Mouse (Mus musculus) thymus, postnatal 10 days (tissue): ENCODE data around the gene Gstp1.
"Not testable (repeated sequence)": the region's sequence is repeated elsewhere in the genome, so short reads cannot be mapped to it uniquely, and the experiment has no call there.

Source experiments
- DNase-seq, 2 experiments: peaks; one replicate each; pipeline ENCODE4 v3.0.0; 2021; ENCODE audit warnings: low spot score in 2 of 2

Gstp1 gene

DNA sequence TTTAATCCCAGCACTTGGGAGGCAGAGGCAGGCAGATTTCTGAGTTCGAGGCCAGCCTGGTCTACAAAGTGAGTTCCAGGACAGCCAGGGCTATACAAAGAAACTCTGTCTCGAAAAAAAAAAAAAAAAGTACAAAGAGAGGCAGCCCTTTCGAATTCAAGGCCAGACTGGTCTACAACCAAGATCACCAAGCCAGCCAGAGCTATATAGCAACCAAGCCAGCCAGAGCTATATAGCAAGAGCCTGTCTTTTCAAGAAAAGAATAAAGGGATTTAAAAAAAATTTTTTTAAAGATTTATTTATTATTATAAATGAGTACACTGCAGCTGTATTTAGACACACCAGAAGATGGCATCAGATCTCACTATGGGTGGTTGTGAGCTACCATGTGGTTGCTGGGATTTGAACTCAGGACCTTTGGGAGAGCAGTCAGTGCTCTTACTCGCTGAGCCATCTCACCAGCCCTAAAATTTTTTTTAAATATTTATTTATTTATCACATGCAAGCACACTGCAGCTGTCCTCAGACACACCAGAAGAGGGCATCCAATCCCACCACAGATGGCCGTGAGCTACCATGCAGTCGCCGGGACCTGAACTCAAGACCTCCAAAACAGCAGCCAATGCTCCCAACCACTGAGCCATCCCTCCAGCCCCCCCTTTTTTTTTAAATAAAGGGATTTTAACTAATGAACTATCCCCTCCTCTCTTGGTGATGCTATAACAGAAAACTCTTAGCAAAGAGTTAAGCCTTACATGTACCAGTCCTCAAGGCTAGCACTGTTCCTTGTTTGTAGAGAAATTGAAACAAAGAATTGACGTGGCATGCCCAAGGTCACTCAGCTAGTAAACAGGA lies 22.5 kb upstream of the Gstp1 start:
- not testable (repeated sequence) for DNase-seq

GRCm38 (mm10) chr19:4059069-4059740 lies 21.4 kb upstream of the Gstp1 start, which contains the start of gene Gstp3:
Gene Gstp3 (minus strand): TSS chr19:4059569.
- DNase-seq = peak; percentile 28 to 35

GRCm38 (mm10) chr19:4058581-4058980 lies 20.8 kb upstream of the Gstp1 start:
- DNase-seq = no peak

GRCm38 (mm10) chr19:4057962-4058361 lies 20.2 kb upstream of the Gstp1 start:
- DNase-seq = no peak

- no peak for DNase-seq
Observed at GRCm38 (mm10) chr19:4057389-4057788, 19.6 kb upstream of the Gstp1 start.

DNA sequence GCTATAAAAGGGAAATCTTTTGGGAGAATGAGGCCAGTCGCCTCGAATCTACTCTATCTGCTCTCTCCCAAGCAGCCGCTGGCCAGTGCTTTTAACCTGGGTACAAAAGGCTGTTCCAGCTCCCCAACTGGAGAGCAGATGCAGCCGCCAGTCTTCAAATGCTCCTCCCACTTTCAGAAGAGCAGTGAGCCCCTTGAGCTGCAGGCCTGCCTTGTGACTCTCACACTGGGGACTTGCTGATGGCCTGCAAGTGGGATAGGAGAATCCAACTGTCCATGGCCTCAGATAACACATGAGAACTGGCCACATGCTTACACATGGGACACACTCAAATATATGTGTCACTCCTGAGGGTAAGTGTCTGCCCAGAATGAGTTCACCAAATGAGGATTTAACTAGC lies 18.9 kb upstream of the Gstp1 start:
- no peak for DNase-seq

DNA sequence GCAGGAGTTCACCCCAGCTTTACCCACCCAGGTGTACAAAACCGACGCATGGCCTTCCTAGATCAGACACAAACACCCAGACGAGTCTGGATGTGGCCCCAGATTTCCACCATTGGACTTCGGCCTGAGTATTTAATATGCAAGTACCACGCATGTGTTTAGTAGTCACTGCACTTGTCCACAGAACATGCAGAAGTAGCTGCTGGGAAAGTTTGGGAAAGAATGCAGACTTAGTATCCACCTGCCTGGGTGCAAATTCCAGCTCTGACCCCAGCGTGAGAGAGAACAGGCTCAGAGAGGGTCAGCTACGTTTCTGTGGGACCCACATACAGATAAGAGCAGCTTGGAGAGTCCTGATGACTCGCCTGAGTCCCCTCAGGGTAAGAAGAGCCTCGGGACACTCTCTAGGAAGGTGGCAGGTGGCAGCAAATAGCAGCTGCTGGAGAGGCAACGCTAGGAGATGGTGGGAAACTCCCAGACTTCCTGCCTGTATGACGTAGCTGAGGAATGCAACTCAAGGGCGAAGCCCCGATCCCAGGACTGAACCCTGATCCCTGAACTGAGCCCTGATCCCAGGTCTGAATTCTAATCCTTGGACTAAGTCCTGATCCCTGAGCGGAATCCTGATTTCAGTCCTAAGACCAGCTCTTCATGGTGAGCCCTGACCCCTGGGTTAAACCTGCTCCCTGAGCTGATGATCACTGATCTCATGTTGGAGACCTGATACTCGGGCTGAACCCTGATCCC lies 18.3 kb upstream of the Gstp1 start:
- DNase-seq = no peak

DNA sequence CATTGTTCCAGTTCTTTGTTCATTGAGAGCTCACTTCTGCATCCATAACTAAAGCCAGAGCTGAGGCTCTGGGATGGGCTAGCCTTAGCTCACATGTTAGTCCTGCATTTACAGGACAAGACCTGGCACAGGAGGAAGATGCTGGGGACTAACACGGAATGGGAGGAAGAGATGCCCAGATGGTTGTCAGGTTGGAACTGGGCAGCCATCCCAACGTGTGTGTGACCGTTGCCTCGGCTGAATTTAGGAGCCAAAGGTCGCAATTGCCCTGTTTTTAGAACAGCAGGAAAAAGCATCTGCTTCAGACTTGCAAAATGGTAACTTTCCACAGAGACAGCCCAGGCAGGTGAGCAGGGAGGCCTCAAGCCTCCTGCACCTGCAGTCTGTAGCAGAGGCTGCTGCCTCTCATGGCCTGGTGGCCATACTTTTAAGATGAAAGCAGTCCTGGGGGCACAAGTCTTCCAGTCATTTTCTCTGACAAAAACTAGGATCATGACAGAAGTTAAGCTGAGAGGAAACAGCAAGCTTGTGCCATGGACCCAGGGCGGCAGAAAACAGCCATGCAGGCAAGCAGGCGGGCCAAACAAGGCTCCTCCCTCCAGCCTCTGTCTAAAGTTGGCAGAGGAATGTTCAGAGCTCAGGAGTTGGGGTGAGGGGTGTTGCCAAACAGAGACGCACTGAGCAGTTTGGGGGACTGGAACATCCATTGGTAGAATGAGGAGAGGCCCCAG lies 17.6 kb upstream of the Gstp1 start:
- no peak for DNase-seq

DNA sequence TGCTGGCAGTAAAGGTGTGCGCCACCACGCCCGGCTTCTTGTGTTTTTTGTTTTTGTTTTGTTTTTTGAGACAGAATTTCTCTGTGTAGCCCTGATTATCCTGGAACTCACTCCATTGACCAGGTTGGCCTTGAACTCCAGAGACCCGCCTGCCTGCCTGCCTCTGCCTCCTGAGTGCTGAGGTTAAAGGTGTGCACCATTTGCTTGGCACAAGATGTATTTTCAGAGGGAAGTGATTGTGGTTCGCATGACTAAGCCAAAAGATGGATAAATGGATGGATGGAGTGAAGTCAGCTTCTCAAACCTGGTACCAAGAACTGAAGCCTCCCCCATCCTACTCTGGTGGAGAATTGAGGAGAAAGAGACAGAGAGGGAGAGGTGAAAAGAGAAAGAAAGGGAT lies 16.8 kb upstream of the Gstp1 start:
- no peak for DNase-seq

DNA sequence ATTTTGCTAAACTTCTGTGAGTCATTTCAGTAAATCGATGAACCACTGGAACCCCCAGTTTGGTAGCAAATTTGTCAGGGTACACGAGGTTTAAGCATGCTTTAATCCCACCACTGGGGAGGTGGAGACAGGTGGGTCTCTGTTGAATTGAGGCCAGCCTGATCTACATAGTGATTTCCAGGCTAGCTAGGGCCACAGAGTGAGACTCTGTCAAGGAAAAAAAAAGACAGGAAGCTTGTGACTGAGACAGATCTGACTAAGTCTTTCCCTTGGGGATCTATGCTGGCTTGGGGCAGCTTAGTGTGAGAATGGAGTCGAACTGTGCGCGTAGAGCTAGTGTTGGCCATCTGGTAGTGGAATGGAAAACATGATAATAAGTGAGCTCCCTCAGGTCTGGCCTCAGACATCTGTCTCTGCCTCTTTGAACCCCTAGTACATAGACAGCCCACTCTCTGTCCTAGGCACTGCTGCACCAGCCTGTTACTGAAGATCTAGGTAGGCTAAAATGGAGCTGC lies 14.8 kb upstream of the Gstp1 start:
- no peak for DNase-seq

- peak; percentile 42 to 87 for DNase-seq
Observed at GRCm38 (mm10) chr19:4051741-4052515, 14.1 kb upstream of the Gstp1 start.

- DNase-seq = no peak
Observed at GRCm38 (mm10) chr19:4051016-4051415, 13.2 kb upstream of the Gstp1 start.

- DNase-seq = not testable (repeated sequence)
Observed at GRCm38 (mm10) chr19:4049069-4049468, 11.3 kb upstream of the Gstp1 start.

- peak; percentile 58 to 90 for DNase-seq
Observed at GRCm38 (mm10) chr19:4047859-4048258, 10.1 kb upstream of the Gstp1 start.

GRCm38 (mm10) chr19:4046866-4047254 lies 9.1 kb upstream of the Gstp1 start:
- DNase-seq = no peak

DNA sequence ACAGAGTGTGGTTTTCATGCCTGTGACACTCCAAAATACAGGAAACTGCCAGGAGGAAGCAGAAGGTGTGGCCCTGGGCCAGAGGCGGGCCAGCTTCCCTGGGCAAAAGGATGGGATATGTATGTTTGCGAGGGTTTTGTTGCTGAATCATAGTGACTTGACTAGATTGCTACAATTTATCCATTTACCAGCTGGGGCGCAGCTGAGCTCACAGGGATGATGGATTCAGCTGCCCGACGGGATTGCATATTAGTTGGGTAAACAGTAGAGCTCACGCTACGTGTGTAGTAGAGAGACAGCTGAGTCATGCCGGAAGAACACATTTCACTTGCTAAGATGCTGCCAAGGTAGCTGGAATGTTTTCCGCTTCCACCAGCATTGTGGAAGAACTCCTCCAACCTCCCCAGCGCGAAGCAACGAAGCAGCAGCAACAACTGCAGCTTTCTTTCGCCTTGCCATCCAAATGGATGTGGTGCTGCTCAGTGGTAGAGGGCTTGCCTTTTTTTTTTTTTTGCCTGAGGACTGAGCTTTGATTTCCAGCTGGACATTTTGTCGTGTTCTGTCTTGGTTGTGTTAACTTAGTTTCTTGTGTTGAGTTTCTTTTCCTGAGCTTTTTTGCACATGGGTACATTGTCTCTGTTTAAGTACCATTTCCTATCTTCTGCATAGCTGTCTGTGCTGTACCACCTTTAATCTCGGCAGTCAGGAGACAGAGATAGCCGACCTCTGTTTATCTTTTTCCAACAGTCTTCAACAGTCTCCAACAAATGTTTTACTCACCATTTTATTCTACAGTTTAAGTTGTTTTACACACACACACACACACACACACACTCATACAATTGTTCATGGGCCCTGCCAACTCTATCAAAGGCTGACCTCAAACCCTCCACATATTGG lies 8.4 kb upstream of the Gstp1 start, which contains the start of gene Gstp2:
Gene Gstp2, minus strand, starts transcription at position 58 of the 900 bp plus-strand sequence.
- no peak for DNase-seq

GRCm38 (mm10) chr19:4044109-4044508 lies 6.3 kb upstream of the Gstp1 start:
- not testable (repeated sequence) for DNase-seq

DNA sequence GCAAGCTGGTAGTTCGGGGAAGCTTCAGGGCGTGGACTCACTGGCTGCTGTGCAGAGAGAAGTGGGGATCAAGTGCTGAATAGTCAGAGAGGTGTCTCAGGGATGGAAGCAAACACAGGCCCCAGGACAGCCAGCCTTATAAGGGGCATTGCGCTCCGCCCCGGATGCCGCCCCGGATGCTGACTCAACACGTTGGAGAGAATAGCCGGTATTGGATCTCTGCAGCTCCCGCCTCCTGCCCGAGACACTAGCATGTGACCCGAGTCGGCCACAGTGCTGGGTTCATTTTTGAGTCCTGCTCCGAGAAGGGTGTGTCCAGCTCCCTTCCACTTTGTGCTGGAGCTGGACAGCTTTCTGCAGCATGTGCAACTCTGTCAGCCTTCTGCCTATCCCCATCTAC lies 4.3 kb upstream of the Gstp1 start:
- DNase-seq = no peak

DNA sequence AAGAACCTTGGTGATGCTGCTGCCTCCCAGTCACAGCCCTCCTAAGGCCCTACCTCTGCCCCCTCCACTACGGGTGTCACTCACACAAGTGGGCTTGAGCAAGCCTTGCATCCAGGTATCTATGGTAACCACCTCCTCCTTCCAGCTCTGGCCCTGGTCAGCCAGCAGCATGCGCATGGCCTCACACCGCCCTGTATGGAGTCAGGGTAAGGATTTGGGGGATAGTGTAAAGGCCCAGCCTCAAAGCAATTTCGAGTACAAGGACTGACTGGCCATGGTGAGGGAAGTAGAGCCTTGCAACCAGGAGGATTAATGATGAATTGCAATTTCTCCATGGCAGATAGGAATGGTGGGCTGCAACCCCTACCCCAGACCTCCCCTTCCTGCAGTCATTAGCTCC lies 3.7 kb upstream of the Gstp1 start:
- not testable (repeated sequence) for DNase-seq
